13 mouse cellular contexts compared by ENCODE assay signal in the genomic region with DNA sequence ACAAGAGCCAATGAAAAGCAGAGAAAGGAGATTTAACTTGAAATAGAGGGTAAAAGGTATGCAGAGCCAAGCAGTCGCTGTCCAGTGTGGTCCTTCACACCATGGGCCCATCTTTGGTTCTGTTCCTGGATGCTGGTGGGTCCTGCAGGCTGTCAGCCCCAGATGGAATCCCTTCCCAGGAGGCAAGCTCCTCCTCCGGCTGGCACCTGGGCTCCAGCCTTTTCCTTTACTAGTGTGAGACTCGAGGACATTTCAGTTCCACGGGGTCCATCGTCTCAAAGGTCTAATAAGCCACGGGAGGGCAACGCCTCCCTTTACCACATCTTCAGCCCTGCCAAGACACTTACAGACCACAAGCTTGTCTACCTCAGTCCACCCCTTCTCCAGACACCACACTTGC.
"Had no signal": no experiment of that assay in that cellular context is flagged by ENCODE, and none has a peak within 500 bp of the region (broad histone marks: within the 10 kb centered on the region; RNA-seq: fewer than 3 reads in every experiment).

No protein-coding gene starts in this region.

- DNase-seq: gastrocnemius, postnatal 14 days; gastrocnemius, postnatal 36 days; heart, adult 11 months; heart, adult 2 months; heart, postnatal 10 days; kidney, adult 11 months; kidney, adult 2 months; kidney, adult 9 months; kidney, postnatal 14 days; kidney, postnatal 36 days; layer of hippocampus, adult 9-11 months; layer of hippocampus, postnatal 36 days; left cerebral cortex, postnatal 4 days had no signal
